Mouse (Mus musculus): ENCODE measurements around the gene Znrf4.

GRCm38 (mm10) chr17:56474831-56475581, 37.2 kb downstream of the Znrf4 start:
- TF ChIP-seq CTCF (IDR thresholded peaks at IDR 0.05; ENCODE audit: insufficient read depth, low read depth, low read length) (no peak), POLR2A (IDR thresholded peaks at IDR 0.05; ENCODE audit: insufficient read depth, low read depth, low read length) (no peak)
